Mouse (Mus musculus) MEL (cell line): ENCODE measurements around the gene Ccn1. TPM values are rescaled to one million over a fixed set of nuclear protein-coding genes. Genes with fewer than 3 reads are reported as not detected.

Experiments
- DNase-seq: peaks from one replicate; pipeline ENCODE4 v3.0.0; 2011; ENCODE audit warnings: low read depth, low spot score
- H3K27ac ChIP-seq: 2 replicates; pipeline ENCODE4 v1.5.1; 2012; ENCODE audit warnings: low read depth, mild to moderate bottlenecking, control low read depth, low read length, moderate library complexity; ENCODE audit not compliant: control insufficient read depth
- H3K27me3 ChIP-seq, 2 experiments: fragments of 150-350 bp in 1 of 2; sonication (generic) in 1 of 2; 2 replicates each; pipeline ENCODE4 v1.6.1; 2012; ENCODE audit warnings: low read length in 2 of 2, mild to moderate bottlenecking in 2 of 2, improper control_type of control experiment in 1 of 2, moderate library complexity in 1 of 2; ENCODE audit not compliant: insufficient read depth in 2 of 2, control insufficient read depth in 1 of 2
- H3K36me3 ChIP-seq, 2 experiments: 2 replicates each; pipeline ENCODE4 v1.6.1; 2012 to 2014; ENCODE audit warnings: low read length in 2 of 2, improper control_type of control experiment in 1 of 2, inconsistent platforms in 1 of 2, mild to moderate bottlenecking in 1 of 2; ENCODE audit not compliant: insufficient read depth in 2 of 2, control insufficient read depth in 1 of 2
- H3K4me1 ChIP-seq, 2 experiments: fragments of 150-350 bp in 1 of 2; sonication (generic) in 1 of 2; 2 replicates each; pipeline ENCODE4 v1.6.1; 2012; ENCODE audit warnings: low read length in 2 of 2, improper control_type of control experiment in 1 of 2, mild to moderate bottlenecking in 1 of 2; ENCODE audit not compliant: insufficient read depth in 2 of 2, control insufficient read depth in 1 of 2
- H3K4me3 ChIP-seq, 2 experiments: fragments of 150-350 bp in 1 of 2; sonication (generic) in 1 of 2; 2 replicates each; pipeline ENCODE4 v1.5.1; 2012; ENCODE audit warnings: low read depth in 2 of 2, low read length in 2 of 2, mild to moderate bottlenecking in 2 of 2, moderate library complexity in 2 of 2, control low read depth in 1 of 2, improper control_type of control experiment in 1 of 2; ENCODE audit not compliant: control insufficient read depth in 1 of 2, insufficient read depth in 1 of 2
- H3K79me2 ChIP-seq: 2 replicates; pipeline ENCODE4 v1.6.1; 2012; ENCODE audit warnings: mild to moderate bottlenecking, low read length, moderate library complexity; ENCODE audit not compliant: control insufficient read depth, poor library complexity, insufficient read depth
- H3K9ac ChIP-seq: 2 replicates; pipeline ENCODE4 v1.6.1; 2012; ENCODE audit warnings: low read depth, mild to moderate bottlenecking, control low read depth, low read length, moderate library complexity; ENCODE audit not compliant: control insufficient read depth, poor library complexity, severe bottlenecking
- H3K9me3 ChIP-seq: fragments of 150-350 bp; sonication (generic); replicated peaks from 2 replicates; pipeline ENCODE4 v1.6.1; 2012; ENCODE audit warnings: mild to moderate bottlenecking, low read length, improper control_type of control experiment, moderate library complexity; ENCODE audit not compliant: insufficient read depth
- BHLHE40 ChIP-seq: IDR thresholded peaks from 2 replicates; pipeline ENCODE4 v1.6.1; 2012; ENCODE audit warnings: low read depth, mild to moderate bottlenecking, inconsistent platforms, low read length, improper control_type of control experiment, borderline replicate concordance
- CHD1 ChIP-seq: IDR thresholded peaks from 2 replicates; pipeline ENCODE4 v1.6.1; 2012; ENCODE audit warnings: low read depth, mild to moderate bottlenecking, inconsistent platforms, low read length, improper control_type of control experiment
- CHD2 ChIP-seq: IDR thresholded peaks from 2 replicates; pipeline ENCODE4 v1.6.1; 2011; ENCODE audit warnings: low read length, improper control_type of control experiment
- E2F4 ChIP-seq: IDR thresholded peaks from 2 replicates; pipeline ENCODE4 v1.6.1; 2011; ENCODE audit warnings: low read depth, low read length, improper control_type of control experiment, borderline replicate concordance
- ELF1 ChIP-seq: IDR thresholded peaks from 2 replicates; pipeline ENCODE4 v1.6.1; 2014; ENCODE audit warnings: low read depth, mild to moderate bottlenecking, inconsistent platforms, low read length, improper control_type of control experiment, moderate library complexity
- EP300 ChIP-seq, 2 experiments: IDR thresholded peaks; 2 replicates each; pipeline ENCODE4 v1.6.1; 2011; ENCODE audit warnings: improper control_type of control experiment in 2 of 2, low read length in 2 of 2, low read depth in 1 of 2, mild to moderate bottlenecking in 1 of 2
- GABPA ChIP-seq: IDR thresholded peaks from 2 replicates; pipeline ENCODE4 v1.6.1; 2012; ENCODE audit warnings: low read depth, mild to moderate bottlenecking, inconsistent platforms, low read length, improper control_type of control experiment, moderate library complexity
- KAT2A ChIP-seq: conservative IDR thresholded peaks from 2 replicates; pipeline ENCODE4 v1.6.1; 2012; ENCODE audit warnings: low read depth, low read length, improper control_type of control experiment, inconsistent platforms
- MAFK ChIP-seq: IDR thresholded peaks from 2 replicates; pipeline ENCODE4 v1.6.1; 2011; ENCODE audit warnings: low read depth, mild to moderate bottlenecking, low read length, improper control_type of control experiment, borderline replicate concordance
- MAX ChIP-seq: IDR thresholded peaks from 2 replicates; pipeline ENCODE4 v1.6.1; 2011; ENCODE audit warnings: low read length, improper control_type of control experiment
- MAZ ChIP-seq: IDR thresholded peaks from 2 replicates; pipeline ENCODE4 v1.6.1; 2012; ENCODE audit warnings: low read depth, mild to moderate bottlenecking, inconsistent platforms, low read length, improper control_type of control experiment
- MEF2A ChIP-seq: IDR thresholded peaks from 2 replicates; pipeline ENCODE4 v1.6.1; 2014; ENCODE audit warnings: low read depth, mild to moderate bottlenecking, inconsistent platforms, low read length, improper control_type of control experiment; ENCODE audit not compliant: poor library complexity, insufficient replicate concordance, severe bottlenecking; ENCODE audit errors: extremely low read depth
- MXI1 ChIP-seq: IDR thresholded peaks from 2 replicates; pipeline ENCODE4 v1.6.1; 2011; ENCODE audit warnings: mild to moderate bottlenecking, low read depth, low read length, improper control_type of control experiment
- MYC ChIP-seq: IDR thresholded peaks from 2 replicates; pipeline ENCODE4 v1.6.1; 2011; ENCODE audit warnings: low read depth, mild to moderate bottlenecking, low read length, improper control_type of control experiment, moderate library complexity
- NELFE ChIP-seq: IDR thresholded peaks from 2 replicates; pipeline ENCODE4 v1.6.1; 2011; ENCODE audit warnings: low read depth, low read length, improper control_type of control experiment
- POLR2AphosphoS2 ChIP-seq: IDR thresholded peaks from 2 replicates; pipeline ENCODE4 v1.6.1; 2011; ENCODE audit warnings: low read length, improper control_type of control experiment
- POLR2AphosphoS5 ChIP-seq: IDR thresholded peaks from 2 replicates; pipeline ENCODE4 v1.6.1; 2012; ENCODE audit warnings: low read depth, borderline replicate concordance, mild to moderate bottlenecking, inconsistent platforms, low read length, moderate library complexity, mixed read lengths
- RCOR1 ChIP-seq: IDR thresholded peaks from 2 replicates; pipeline ENCODE4 v1.6.1; 2012; ENCODE audit warnings: low read depth, mild to moderate bottlenecking, inconsistent platforms, low read length, improper control_type of control experiment
- SMC3 ChIP-seq: IDR thresholded peaks from 2 replicates; pipeline ENCODE4 v1.6.1; 2011; ENCODE audit warnings: low read depth, low read length, improper control_type of control experiment
- TBP ChIP-seq: IDR thresholded peaks from 2 replicates; pipeline ENCODE4 v1.8.0; 2011; ENCODE audit warnings: low read depth, low read length, improper control_type of control experiment
- UBTF ChIP-seq: IDR thresholded peaks from 2 replicates; pipeline ENCODE4 v1.6.1; 2012; ENCODE audit warnings: low read depth, mild to moderate bottlenecking, inconsistent platforms, low read length, improper control_type of control experiment, moderate library complexity, borderline replicate concordance; ENCODE audit not compliant: insufficient read depth
- USF1 ChIP-seq: IDR thresholded peaks from 2 replicates; pipeline ENCODE4 v1.6.1; 2014; ENCODE audit warnings: low read depth, mild to moderate bottlenecking, inconsistent platforms, low read length, improper control_type of control experiment, moderate library complexity
- ZC3H11A ChIP-seq: IDR thresholded peaks from 2 replicates; pipeline ENCODE4 v1.6.1; 2012; ENCODE audit warnings: low read depth, mild to moderate bottlenecking, inconsistent platforms, low read length, improper control_type of control experiment
- ZKSCAN1 ChIP-seq: IDR thresholded peaks from 2 replicates; pipeline ENCODE4 v1.6.1; 2012; ENCODE audit warnings: low read depth, mild to moderate bottlenecking, inconsistent platforms, low read length, improper control_type of control experiment, moderate library complexity
- ZMIZ1 ChIP-seq: IDR thresholded peaks from 2 replicates; pipeline ENCODE4 v1.6.1; 2012; ENCODE audit warnings: low read depth, mild to moderate bottlenecking, inconsistent platforms, low read length, improper control_type of control experiment, moderate library complexity
- polyA plus RNA-seq, 2 experiments: library from polyadenylated mRNA; stranded (reverse) in 1 of 2; unstranded in 1 of 2; fragments of >175 nt in 1 of 2; fragments of >200 nt in 1 of 2; gene quantifications; 2 replicates each; pipeline versions ENCODE4 v1.2.1 to v1.2.4; 2012; ENCODE audit warnings: low replicate concordance in 2 of 2, low read depth in 1 of 2; ENCODE audit not compliant: insufficient read length in 2 of 2, insufficient read depth in 1 of 2, missing spikeins in 1 of 2
- total RNA-seq: library from RNA; depleted of rRNA; stranded (reverse); fragments of 300-350 nt; gene quantifications from 2 replicates; pipeline ENCODE4 v1.2.3, GENCODE M21; 2012

The Ccn1 gene
- total and polyA plus RNA-seq, 3 experiments, result not detected

DNA sequence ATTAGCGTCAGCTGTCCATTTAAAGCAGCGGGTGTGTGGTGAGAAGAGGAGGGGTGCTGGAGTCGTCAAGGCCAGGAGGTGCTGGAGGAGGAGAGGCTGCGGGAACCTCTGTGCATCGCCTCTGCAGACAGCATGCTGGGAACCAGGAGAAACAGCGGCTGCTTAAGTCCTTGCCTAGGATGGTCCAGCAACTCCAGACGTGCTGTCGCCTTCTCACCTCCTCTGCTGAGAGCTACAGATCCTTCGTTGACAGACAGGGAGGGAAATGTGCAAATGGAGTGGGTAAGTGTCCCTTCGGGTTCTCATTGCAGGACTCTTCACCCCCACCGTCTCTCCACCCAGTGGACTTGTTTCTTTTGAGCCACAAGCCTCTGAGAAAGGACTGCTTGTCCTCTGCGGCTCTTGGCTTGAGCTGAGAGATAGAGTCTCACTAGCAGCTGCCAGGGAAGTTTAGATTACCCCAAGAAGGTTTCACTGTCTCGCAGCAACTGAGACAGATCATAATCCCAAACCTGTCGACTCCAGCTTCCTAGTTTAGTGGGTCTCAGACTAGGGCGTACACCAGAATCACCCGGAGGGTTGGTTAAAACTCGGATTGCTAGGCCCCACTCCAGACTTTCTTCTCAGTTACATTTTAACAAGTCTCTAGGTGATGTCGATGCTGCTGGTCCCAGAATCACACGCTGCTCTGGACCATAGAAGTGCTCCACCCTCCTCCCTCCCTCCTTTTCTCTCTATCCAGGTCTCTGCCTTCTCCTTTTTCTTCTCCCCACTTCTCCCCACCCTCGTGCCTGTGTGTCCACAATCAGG is 2.7 kb upstream of the Ccn1 start:
- no peaks in the 10 kb centered on the region for H3K36me3 ChIP-seq
- no peak overlapping the region for H3K4me3 ChIP-seq
- TF ChIP-seq GABPA (no peak), NELFE (no peak), UBTF (no peak), MAZ (no peak), MEF2A (no peak), MXI1 (no peak), MAFK (no peak), POLR2AphosphoS2 (no peak), CHD2 (no peak), SMC3 (no peak), MAX (no peak), ELF1 (no peak), BHLHE40 (no peak), CHD1 (no peak), EP300 (IDR thresholded peaks at IDR 0.05; ENCODE audit: low read depth in 1 of 2, low read length in 2 of 2) (no peak)
- no peak overlapping the region for H3K9ac ChIP-seq
- DNase-seq, result no peak
- no peaks in the 10 kb centered on the region; a peak in 1 of 4 replicates for H3K27me3 ChIP-seq
- H3K4me1 ChIP-seq, result no peaks in the 10 kb centered on the region
- H3K27ac ChIP-seq, result no peak overlapping the region
- H3K79me2 ChIP-seq, result no peaks in the 10 kb centered on the region
- H3K9me3 ChIP-seq, result no peaks in the 10 kb centered on the region

DNA sequence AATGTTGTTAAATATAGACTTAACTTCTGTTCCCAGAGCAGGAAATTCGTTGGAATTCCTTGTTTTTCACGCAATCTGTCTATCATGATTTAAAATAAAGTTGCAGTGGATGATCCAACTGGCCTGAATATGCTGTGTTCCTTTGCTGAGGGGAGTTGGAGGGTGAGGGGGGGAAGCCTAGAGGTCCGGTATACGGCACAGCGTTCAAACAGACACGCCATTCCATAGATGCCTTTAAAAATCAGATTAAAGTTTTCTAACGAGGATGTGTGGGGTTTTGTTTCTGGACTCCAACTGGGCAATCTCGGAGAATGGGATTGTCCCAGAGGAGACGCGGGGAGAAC is 2.2 kb upstream of the Ccn1 start:
- Histone ChIP-seq H3K4me1 (no peaks in the 10 kb centered on the region), H3K36me3 (no peaks in the 10 kb centered on the region), H3K27ac (no peak overlapping the region), H3K9me3 (no peaks in the 10 kb centered on the region), H3K79me2 (no peaks in the 10 kb centered on the region), H3K4me3 (no peak overlapping the region), H3K27me3 (no peaks in the 10 kb centered on the region; a peak in 1 of 4 replicates), H3K9ac (no peak overlapping the region)
- no peak for DNase-seq
- TF ChIP-seq NELFE (no peak), RCOR1 (no peak), MXI1 (no peak), USF1 (no peak), TBP (no peak), E2F4 (no peak), MAFK (no peak), POLR2AphosphoS5 (no peak), ZC3H11A (no peak), ZMIZ1 (no peak), MYC (no peak), ZKSCAN1 (no peak), POLR2AphosphoS2 (no peak), KAT2A (no peak)
